Mouse (Mus musculus) stomach, embryonic 14.5 days (tissue): ENCODE results near the gene Gm29427. TPM values are rescaled to one million over a fixed set of nuclear protein-coding genes. Genes with fewer than 3 reads are reported as not detected.
A peak's percentile ranks its signal among the peaks of the same experiment; 100 is the strongest.

Experiments
- ATAC-seq: fragments of 200-750 bp; cut with Nextera tagmentation; 2 replicates; pipeline ENCODE4 v1.8.0; 2017; ENCODE audit warnings: low read depth, moderate TSS enrichment; ENCODE audit not compliant: insufficient number of reproducible peaks, insufficient read depth, low FRiP score
- H3K27ac ChIP-seq: fragments of 300-500 bp; sonication (generic); 2 replicates; pipeline ENCODE4 v1.5.1; 2014; ENCODE audit warnings: mild to moderate bottlenecking, low read length, moderate library complexity, mixed read lengths
- H3K27me3 ChIP-seq: fragments of 300-500 bp; sonication (generic); 2 replicates; pipeline ENCODE4 v1.6.1; 2014; ENCODE audit warnings: low read length, control low read depth, mixed read lengths; ENCODE audit not compliant: control insufficient read depth, insufficient read depth
- H3K36me3 ChIP-seq: fragments of 300-500 bp; sonication (generic); 2 replicates; pipeline ENCODE4 v1.6.1; 2014; ENCODE audit warnings: mild to moderate bottlenecking, control low read depth, low read length, moderate library complexity, mixed read lengths; ENCODE audit not compliant: control insufficient read depth, insufficient read depth
- H3K4me1 ChIP-seq: fragments of 300-500 bp; sonication (generic); 2 replicates; pipeline ENCODE4 v1.6.1; 2014; ENCODE audit warnings: low read length, control low read depth, mixed read lengths; ENCODE audit not compliant: control insufficient read depth, insufficient read depth
- H3K4me2 ChIP-seq: fragments of 300-500 bp; sonication (generic); replicated peaks from 2 replicates; pipeline ENCODE4 v1.6.1; 2014; ENCODE audit warnings: low read depth, low read length, control low read depth
- H3K4me3 ChIP-seq: fragments of 300-500 bp; sonication (generic); 2 replicates; pipeline ENCODE4 v1.5.1; 2014; ENCODE audit warnings: low read depth, low read length, control low read depth
- H3K9ac ChIP-seq: fragments of 300-500 bp; sonication (generic); replicated peaks from 2 replicates; pipeline ENCODE4 v1.6.1; 2014; ENCODE audit warnings: low read depth, mild to moderate bottlenecking, control low read depth, low read length, moderate library complexity, mixed read lengths
- H3K9me3 ChIP-seq: fragments of 300-500 bp; sonication (generic); 2 replicates; pipeline ENCODE4 v1.6.1; 2016; ENCODE audit warnings: low read depth, low read length, control low read depth; ENCODE audit not compliant: control insufficient read depth
- WGBS: fragments of 180-500 bp; shearing (Covaris S2); extraction: QIAGEN DNeasy Blood & Tissue Kit; methylation state at CpG from one replicate; pipeline ENCODE4 v1.1.7; 2014; 5-methylcytosine and 5-hydroxymethylcytosine counted together
- polyA plus RNA-seq: library from polyadenylated mRNA; unstranded; fragments of >200 nt; fragmentation: Nextera tagmentation; extraction: Ambion mirVana; gene quantifications from 2 replicates; pipeline ENCODE4 v1.2.1, GENCODE M21; 2014

Gm29427 gene
- polyA plus RNA-seq, 1 experiment from 2014 or later = not detected

- Histone ChIP-seq H3K9me3 (no peaks in the 10 kb centered on the region), H3K4me2 (no peak overlapping the region), H3K4me1 (0 out of 2 replicates have a peak, but pooled peaks cover 11% of the 10 kb centered on the region), H3K36me3 (no peaks in the 10 kb centered on the region), H3K27me3 (no peaks in the 10 kb centered on the region), H3K9ac (no peak overlapping the region), H3K4me3 (no peak overlapping the region), H3K27ac (no peak overlapping the region)
- ATAC-seq = no peak
- 64% methylated on average over 2 of the region's 2 CpGs for WGBS
Measured at GRCm38 (mm10) chr1:130744217-130744616, 28.6 kb upstream of the Gm29427 start.

- Histone ChIP-seq H3K4me3 (no peak overlapping the region), H3K4me2 (no peak overlapping the region), H3K27me3 (no peaks in the 10 kb centered on the region), H3K27ac (no peak overlapping the region), H3K9me3 (no peaks in the 10 kb centered on the region), H3K36me3 (no peaks in the 10 kb centered on the region), H3K9ac (no peak overlapping the region), H3K4me1 (0 out of 2 replicates have a peak, but pooled peaks cover 11% of the 10 kb centered on the region)
- no peak for ATAC-seq
- WGBS = 94% methylated on average over 1 of the region's 1 CpGs
Measured at GRCm38 (mm10) chr1:130743775-130744174, 28.2 kb upstream of the Gm29427 start.

GRCm38 (mm10) chr1:130742201-130742600 lies 26.6 kb upstream of the Gm29427 start:
- Histone ChIP-seq H3K4me3 (no peak overlapping the region), H3K27ac (no peak overlapping the region), H3K27me3 (no peaks in the 10 kb centered on the region), H3K9me3 (no peaks in the 10 kb centered on the region), H3K36me3 (no peaks in the 10 kb centered on the region), H3K4me2 (no peak overlapping the region), H3K9ac (no peak overlapping the region), H3K4me1 (0 out of 2 replicates have a peak, but pooled peaks cover 11% of the 10 kb centered on the region)
- WGBS = 88% methylated on average over 7 of the region's 7 CpGs
- no peak for ATAC-seq

- Histone ChIP-seq H3K9me3 (no peaks in the 10 kb centered on the region), H3K27me3 (no peaks in the 10 kb centered on the region), H3K4me3 (no peak overlapping the region), H3K27ac (no peak overlapping the region; the same call in 1 of the 2 replicates), H3K4me2 (no peak overlapping the region), H3K9ac (no peak overlapping the region), H3K4me1 (0 out of 2 replicates have a peak, but pooled peaks cover 11% of the 10 kb centered on the region), H3K36me3 (no peaks in the 10 kb centered on the region)
- 57% methylated on average over 15 of the region's 15 CpGs for WGBS
- peak; percentile 83; the same call in 1 of the 2 replicates for ATAC-seq
Measured at GRCm38 (mm10) chr1:130740781-130741720, 25.5 kb upstream of the Gm29427 start.

- Histone ChIP-seq H3K9me3 (no peaks in the 10 kb centered on the region), H3K4me2 (no peak overlapping the region), H3K36me3 (no peaks in the 10 kb centered on the region), H3K27me3 (no peaks in the 10 kb centered on the region), H3K4me1 (0 out of 2 replicates have a peak, but pooled peaks cover 11% of the 10 kb centered on the region), H3K4me3 (no peak overlapping the region), H3K9ac (no peak overlapping the region), H3K27ac (no peak overlapping the region)
- no peak for ATAC-seq
- 70% methylated on average over 4 of the region's 4 CpGs for WGBS
Measured at GRCm38 (mm10) chr1:130740227-130740648, 24.6 kb upstream of the Gm29427 start.

- H3K4me1 ChIP-seq = 0 out of 2 replicates have a peak, but pooled peaks cover 17% of the 10 kb centered on the region
- WGBS = 59% methylated on average over 3 of the region's 3 CpGs
- no peak overlapping the region for H3K27ac ChIP-seq
- ATAC-seq = no peak
- no peaks in the 10 kb centered on the region for H3K36me3 ChIP-seq
- no peak overlapping the region for H3K4me2 ChIP-seq
- H3K4me3 ChIP-seq = no peak overlapping the region
- no peaks in the 10 kb centered on the region for H3K27me3 ChIP-seq
- no peaks in the 10 kb centered on the region for H3K9me3 ChIP-seq
- H3K9ac ChIP-seq = no peak overlapping the region
Measured at GRCm38 (mm10) chr1:130739636-130740035, 24.0 kb upstream of the Gm29427 start.

GRCm38 (mm10) chr1:130738551-130739106 lies 23.0 kb upstream of the Gm29427 start:
- H3K27ac ChIP-seq = no peak overlapping the region

GRCm38 (mm10) chr1:130737916-130738315 lies 22.3 kb upstream of the Gm29427 start:
- ATAC-seq = no peak
- H3K27ac ChIP-seq = no peak overlapping the region
- no peaks in the 10 kb centered on the region for H3K27me3 ChIP-seq
- no peaks in the 10 kb centered on the region for H3K9me3 ChIP-seq
- H3K9ac ChIP-seq = no peak overlapping the region
- no peak overlapping the region for H3K4me3 ChIP-seq
- H3K4me1 ChIP-seq = 0 out of 2 replicates have a peak, but pooled peaks cover 18% of the 10 kb centered on the region
- H3K36me3 ChIP-seq = no peaks in the 10 kb centered on the region
- 87% methylated on average over 7 of the region's 7 CpGs for WGBS
- H3K4me2 ChIP-seq = no peak overlapping the region

More at GRCm38 (mm10) chr1:130738551-130739106, 23.0 kb upstream of the Gm29427 start:
- Histone ChIP-seq H3K27me3 (no peaks in the 10 kb centered on the region), H3K4me2 (no peak overlapping the region), H3K4me3 (no peak overlapping the region), H3K36me3 (no peaks in the 10 kb centered on the region), H3K4me1 (0 out of 2 replicates have a peak, but pooled peaks cover 18% of the 10 kb centered on the region), H3K9me3 (no peaks in the 10 kb centered on the region), H3K9ac (no peak overlapping the region)
- 74% methylated on average over 3 of the region's 3 CpGs for WGBS
- ATAC-seq = no peak
